Mouse (Mus musculus) frontal cortex, postnatal 10 days (tissue): Measurements from ENCODE around the gene Tmem41b.

Source experiments
- DNase-seq, 2 experiments: peaks; one replicate each; pipeline ENCODE4 v3.0.0; 2022; ENCODE audit warnings: low spot score in 2 of 2, mixed read lengths in 1 of 2

Gene Tmem41b

DNA sequence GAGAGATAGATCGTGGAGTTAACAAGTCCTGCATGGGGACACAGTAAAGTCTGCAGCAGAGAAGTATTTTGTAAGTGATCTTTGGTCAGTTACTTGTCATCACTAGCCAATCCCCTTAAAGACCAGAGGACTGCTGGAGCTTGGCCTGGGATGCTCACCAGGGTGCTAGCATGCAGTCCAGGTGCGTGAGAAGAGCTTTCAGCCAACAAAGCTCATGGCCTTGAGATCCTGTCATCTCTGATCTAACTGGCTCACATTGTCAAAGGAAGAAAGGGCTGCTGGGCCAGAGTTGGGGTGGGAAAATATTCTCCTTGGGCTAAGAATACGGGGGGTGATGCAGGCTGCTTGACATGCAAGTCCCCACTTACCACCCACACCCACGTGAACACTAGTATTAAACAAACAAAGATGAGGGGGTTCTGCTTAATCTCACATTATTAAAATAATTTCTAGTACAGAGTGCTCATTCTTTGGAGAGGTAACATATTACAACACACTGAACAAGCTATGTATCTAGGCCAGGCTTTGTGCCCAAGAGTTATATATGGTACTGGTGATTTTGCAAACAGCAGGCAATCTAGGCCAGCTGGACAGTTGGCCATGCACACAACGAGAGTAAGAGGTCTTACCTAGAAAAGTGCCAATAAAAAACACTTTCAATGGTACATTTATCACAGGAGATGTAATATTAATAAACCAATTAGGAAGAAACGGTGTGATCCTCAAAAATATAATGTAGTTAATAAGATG, 10.6 kb downstream of the Tmem41b start:
- DNase-seq, result no peak

DNA sequence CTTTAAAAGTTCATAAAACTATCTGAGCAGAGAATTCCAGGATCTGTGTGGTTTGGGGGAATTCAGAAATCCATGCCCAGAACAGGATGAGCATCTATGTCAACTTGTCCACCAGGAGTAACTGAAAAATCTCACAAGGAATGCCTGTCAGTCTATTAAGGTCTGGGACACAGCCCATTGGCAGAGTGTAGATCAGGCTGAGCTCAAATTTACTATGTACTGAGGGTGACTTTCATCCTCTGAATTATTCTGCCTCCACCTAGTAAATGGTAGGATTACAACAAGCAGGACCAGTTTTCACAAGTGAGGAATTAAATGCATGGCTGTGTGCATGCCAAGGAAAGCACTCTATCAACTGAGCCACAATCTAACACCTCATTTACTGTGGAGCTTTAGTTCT, 17.2 kb downstream of the Tmem41b start:
- no peak for DNase-seq

DNA sequence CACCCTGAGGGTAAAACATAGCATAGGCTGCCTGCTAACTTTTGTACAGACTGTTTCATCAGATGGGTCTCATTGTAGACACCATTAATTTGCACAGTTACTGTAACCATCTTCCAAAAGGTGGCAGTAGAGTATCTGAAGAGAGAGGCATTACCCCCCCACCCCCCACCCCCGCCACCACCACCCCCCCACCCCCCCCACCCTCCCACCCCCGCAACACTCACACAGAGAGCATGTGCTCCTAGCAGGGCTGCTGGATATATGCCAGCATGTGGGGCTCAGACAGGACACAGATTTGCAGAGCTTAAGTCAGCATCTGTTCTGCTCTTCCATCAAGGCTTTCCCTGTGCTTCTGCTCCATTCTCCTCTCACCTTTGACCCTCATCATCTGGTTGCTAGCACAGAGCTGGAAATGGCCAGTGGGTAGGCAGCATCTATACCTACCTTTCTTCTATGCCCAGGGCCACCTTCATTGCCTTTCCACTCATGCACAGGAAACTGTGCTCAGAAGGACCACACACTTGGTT, 17.7 kb downstream of the Tmem41b start:
- DNase-seq, result peak; percentile 48 to 55

DNA sequence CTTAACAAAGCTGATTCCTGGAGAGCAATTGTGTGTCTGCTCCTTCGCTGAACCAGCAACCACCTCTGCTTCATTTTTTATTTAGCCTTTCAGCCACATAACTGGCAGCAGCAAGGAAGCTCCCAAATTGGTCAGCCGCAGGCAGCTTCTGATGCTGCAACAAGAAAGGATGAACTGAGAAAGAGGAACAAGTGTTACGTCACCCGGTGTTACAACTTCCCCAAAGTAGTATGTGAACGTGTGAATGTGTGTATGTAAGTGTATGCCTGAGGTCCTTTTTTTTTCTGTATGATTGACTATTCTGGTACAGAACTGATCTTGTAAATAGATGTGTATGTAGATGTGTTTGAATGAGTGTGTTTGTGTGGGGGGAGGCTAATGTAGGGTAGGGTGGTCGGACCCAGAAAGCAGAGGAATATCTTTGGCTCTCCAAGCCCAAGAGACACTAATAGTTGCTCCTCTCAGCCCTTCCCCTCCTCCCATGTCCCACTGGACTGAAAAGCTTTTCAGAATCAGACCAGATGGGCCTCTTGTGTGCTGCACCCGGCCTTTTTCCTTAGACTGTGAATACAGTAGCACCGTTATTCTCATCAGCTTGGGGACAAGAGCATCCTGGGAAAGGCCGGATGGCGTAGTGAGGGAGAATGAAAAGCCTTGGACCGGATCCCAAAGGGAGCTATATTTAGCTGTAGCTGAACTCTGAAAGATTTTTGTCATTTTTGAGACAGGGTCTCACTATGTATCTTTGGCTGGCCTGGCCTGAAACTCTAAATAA, 18.7 kb downstream of the Tmem41b start:
- DNase-seq, result peak; percentile 43 to 53

DNA sequence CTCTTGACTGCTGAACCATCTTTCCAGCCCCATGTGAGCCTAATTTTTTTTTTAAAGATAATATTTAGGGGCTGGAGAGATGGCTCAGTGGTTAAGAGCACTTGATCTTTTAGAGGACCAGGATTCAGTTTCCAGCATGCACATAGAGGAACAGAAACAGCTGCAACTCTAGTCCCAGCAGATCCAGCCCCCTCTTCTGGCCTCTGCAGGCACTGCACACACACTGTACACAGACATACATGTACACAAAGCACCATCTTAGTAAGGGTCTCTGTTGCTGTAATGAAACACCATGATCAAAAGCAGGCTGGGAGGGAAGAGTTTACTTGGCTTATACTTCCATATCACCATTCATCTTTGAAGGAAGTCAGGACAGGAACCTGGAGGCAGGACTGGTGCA, 21.1 kb downstream of the Tmem41b start:
- no peak for DNase-seq

DNA sequence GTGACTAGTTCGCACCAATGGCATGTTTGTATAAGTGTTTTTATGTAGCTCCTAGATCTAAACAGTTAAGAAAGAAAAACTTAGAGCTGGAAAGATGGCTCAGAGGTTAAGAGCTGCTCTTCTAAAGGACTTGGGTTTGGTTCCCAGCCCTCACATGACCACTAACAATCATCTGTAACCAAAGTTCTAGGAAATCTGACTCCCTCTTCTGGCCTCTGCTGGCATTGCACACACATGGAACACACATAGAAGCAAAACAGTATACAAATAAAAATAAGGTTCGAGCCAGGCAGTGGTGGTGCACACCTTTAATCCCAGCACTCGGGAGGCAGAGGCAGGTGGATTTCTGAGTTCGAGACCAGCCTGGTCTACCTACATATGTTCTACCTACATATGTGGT, 23.0 kb downstream of the Tmem41b start:
- no peak for DNase-seq

DNA sequence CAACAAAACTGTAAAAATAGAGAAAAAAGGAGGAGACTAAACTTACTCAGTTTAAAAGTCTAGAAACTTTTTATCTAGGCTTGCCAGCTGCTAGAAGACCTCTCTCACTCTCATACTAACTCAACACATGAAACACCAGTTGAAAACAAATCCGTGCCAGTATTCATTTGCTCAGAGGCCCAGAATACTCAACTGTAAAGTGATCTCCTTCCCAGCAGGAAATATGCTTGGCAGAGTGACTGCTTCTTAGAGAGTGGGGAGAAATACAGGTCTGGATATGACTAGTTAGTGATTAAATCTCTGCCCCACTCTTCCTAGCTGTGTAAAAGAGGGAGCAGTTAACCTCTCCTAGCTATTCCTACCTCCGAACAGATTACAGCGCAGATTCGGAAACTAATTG, 24.1 kb downstream of the Tmem41b start:
- DNase-seq, result no peak

DNA sequence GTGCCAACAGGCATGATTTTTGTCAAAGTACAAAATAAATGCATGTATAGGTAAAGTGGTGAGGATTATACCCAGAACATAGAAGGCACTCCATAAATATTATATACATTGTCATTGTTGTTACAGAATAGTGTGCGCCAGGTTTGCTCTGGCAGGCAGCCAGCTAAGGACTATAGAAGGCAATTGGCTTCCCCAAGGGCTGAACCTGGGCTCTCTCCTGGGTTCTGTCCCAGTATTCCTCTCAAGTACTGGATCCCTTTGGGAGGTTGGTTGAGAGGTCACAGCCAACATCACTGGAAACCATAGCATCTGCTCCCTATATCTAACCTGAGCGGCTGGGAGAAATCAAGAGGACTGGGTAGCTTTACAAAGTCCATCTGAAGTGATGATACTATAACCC, 25.2 kb downstream of the Tmem41b start:
- DNase-seq, result no peak

DNA sequence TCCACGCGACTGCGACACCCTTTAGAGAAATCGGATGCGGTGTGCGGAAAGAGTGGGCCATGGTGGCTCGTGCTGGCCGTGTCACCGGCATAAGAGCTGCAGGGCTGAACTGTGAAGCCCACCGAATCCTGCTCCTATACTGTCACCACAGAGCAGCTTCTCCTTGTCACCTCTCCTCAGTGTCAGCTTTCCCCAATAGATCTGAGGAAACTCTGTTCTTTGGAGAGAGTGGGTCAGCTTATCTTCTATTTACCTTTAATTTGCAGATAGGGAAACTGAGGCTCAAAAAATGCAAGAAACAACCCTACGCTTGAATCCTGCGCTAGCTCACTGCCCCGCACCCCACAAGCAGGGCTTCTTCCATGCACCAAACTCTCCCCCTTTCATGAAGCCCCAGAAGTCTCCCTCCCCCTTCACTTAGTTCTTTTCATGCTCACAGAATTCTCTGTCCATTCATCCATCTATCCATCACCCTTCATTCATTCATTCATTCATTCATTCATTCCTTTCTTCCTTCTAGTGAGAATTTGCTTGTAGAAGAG, 26.0 kb downstream of the Tmem41b start:
- DNase-seq, result no peak

DNA sequence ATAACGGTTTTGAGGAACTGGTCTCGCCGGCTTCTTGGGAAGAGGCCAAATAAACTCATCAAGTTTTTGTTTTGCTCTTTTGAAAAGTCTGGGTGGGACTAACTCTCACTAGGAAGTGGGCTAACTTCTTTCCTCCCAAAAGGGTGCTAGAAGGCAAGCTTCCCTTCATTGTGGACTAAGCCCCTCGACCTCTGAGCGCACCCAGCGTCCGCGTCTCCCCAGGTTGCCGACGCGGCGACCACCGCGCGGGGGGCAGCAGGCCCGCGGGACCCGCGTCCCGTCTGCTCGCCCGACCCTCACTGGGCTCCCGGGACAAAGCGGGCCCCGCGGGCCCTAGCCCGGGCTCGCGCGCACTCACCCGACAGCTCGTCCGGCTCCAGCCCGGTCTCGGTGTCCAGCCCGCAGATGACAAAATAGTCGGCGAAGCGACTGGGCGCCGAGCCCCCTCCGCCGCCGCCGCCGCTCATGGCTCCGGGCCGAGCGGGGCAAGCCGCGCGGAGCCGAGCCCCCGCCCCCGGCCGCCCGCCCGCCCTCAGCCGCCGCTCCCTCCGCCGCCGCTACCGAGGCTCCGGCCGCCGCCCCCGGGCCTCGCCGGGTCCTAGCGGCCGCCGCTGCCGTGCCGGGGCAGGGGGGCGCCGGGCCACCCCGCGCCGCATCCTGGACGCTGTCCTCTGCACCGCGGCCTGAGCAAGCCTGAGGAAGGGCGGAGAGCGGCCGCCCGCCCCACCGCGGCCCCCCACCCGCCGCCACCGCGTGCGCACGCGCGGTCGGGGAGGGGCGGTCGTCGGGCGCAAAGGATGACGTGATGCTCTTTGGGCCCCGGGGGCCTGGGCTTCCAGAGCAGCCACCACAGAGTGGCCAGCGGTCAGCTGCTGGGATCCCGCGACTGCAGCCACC, 26.8 kb downstream of the Tmem41b start, which contains the start of gene Dennd5a:
Gene Dennd5a (minus strand): TSS at position 755 of the 897 bp plus-strand sequence.
- peak; percentile 69 to 79 for DNase-seq

DNA sequence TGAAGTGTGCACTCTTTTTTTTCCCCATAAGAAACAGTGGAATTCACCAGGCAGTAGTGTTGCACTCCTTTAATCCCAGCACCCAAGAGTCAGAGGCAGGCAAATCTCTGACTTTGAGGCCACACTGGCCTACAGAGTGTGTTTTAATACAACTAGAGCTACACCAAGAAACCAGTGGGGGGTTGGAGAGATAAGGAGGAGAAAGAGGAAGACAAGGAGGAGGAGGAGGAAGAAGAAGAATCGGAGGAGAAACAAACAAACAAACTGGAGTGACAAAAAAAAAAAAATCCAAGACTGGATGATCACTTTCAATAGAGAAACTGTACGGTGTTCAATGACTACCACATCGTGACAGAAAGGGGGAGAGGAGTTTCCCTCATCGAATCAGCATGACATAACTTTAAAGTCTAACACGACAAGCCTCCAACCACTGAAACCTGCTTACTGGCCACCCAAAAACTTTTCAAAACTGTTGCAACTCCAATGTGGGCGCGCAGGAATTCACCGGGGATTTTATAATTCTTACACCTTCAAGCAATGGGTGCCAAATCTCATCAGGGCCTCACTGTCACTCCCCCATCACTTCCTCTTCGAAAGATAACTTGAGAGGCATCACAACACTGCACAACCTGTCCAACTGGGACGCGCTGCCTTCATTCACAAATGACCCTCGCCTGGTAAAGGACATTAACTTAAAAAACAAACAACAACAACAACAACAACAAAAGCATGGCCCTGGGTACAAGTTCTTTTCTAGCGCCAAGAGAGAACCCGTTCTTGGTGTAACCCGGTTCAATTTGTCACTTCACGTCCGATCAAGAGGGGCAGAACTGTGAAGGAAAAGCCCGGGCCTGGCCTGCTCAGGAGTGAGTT, 27.6 kb downstream of the Tmem41b start:
- DNase-seq, result peak in 1 of 2 experiments; percentile 18

DNA sequence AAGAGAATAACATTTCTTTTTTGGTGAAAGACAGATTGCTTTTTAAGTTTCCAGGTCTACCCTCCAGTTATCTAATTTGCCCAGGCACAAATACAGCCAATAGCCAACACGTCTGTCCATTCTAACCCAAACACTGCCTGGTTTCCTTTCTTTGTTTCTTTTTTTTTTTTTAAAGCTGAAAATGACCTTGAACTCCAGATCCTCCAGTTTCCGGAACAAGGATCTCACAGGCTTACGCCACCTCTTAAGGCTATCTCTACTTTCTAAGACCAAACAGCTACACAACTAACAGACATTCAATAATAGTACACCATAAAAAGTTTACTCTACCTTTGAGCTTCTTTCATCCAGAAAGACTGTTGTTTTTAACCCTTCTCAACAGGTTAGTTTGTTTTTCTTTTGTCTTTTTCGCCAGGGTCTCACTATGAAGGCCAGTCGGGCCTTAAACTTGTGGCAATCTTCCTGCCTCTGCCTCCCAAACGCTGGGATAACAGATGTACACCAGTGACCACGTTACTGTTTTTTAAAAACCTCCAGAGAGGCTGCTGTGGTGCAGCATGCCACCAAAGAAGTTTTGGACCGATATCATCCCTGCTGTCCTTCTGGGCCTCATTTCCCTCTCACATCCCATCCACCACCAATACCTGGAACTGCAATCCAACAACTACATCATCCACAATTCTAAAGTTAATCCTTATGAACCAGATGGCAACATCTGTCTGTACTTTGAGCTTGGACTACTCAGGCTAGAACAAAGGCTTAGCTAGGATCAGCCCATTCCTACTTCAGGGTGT, 28.5 kb downstream of the Tmem41b start:
- no peak for DNase-seq

DNA sequence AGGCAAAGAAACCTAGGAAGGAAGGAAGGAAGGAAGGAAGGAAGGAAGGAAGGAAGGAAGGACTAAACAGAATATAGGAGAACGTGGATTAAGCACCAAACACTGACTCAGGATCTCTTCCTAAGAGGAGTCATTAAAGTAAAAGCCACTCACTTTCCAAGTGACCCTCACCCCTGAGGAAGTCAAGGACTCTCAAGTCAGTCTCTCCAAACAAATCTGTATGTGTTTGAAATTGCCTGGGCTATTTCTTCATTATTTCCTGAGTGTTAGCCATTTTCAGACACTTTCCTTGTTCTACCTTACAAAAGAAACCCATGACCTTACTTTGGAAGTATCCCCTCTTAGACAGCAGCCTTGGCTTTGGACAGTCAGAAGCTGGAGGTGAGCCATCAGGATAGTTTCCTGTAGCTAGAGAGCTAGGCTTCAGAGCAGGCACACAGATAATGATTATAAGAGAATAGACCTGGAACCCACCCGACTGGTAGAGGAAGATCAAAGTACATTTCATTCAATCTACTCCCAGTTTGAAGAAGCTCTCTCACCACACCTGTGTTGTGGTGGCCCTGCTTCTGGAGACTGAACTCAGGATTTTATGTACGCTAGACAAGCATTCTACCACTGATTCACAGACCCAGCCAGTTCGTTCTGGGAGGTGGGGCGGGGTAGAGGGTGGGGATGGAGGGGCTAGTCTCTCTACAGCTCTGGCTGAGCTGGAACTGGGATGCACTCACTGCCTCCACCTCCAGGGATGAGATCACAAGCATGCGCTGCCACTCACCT, 31.9 kb downstream of the Tmem41b start:
- no peak for DNase-seq

DNA sequence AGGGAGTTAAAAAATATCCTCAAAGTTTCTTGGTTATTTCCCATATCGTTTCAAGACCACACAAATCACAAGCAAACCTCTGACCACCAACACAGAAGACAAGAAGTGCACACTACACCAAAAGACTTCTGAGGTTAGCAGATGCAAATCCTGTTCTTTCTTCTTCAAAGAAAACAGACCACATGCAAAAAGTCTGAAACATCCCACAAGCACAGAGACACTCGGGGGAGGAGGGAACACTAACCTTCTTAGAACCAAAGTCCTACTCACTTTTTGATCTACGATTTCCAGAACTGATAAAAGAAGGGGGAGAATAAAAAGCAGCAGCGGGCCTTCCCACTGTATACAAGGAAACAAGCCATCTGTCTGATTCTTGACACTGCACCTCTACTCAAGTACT, 35.4 kb downstream of the Tmem41b start:
- DNase-seq, result no peak

DNA sequence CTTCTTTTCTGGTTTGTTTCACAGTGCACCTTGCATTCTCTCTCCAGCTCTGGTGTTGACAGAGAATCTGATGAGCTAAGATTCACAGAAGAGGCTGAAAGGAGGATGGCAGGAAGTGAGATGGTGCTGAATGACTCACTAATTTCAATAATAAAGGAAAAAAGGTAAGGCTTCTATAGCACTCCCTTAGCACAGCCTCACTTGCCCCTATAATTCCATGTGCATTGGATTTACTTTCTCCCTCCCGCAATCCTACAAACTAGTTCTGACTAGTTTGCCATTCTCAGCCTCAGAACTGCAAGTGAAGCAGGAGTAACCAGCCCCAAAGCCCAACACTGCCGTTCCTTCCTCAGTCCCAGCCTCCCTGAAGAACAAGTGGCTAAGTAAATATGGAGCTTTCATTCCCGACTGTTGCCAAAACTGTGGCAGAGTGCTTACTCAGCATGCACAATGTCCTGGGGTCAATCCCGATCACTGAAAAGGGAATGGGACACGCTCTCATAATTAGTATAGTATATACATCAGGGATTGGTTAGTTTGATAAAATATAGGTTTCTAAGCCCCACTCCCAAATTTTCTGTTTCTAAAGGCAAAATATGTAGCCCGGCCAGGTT, 42.2 kb downstream of the Tmem41b start:
- no peak for DNase-seq

DNA sequence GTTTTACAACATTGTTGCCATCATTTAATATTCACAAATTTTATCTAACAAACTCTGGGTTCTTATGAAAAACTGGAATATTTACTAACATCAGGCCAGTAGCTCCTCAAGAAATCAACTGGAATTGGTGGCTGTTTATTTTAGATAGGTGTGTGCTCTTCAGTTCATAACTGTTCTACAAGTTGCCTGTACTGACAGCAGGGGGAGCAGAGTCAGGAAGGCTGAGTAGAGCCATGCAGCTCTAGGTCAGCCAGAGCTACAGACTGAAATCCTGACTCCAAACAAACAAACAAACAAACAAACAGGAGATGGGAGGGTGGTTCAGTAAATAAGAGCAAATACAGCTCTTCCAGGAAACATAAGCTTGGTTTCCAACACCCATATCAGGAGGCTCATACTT, 57.1 kb downstream of the Tmem41b start:
- DNase-seq, result no peak

DNA sequence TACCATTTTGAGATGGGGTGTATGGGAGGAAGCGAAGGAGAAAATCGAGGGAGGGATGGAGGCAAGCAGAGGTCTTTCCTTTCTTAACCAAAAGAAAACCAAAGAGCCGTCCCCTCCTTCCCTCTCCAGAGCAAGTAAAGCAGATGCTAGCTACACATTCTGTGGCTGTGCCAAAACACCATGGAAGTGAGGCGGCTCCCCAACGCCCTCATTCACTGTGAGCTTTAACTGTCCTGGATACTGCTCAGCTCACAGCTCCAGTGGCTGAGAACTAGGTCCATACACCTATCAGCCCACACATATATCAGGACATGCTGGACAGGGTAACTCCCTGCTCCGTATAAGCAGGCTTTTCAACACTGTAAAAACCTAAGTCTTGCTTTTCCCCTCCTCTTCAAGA, 58.4 kb downstream of the Tmem41b start:
- no peak for DNase-seq

DNA sequence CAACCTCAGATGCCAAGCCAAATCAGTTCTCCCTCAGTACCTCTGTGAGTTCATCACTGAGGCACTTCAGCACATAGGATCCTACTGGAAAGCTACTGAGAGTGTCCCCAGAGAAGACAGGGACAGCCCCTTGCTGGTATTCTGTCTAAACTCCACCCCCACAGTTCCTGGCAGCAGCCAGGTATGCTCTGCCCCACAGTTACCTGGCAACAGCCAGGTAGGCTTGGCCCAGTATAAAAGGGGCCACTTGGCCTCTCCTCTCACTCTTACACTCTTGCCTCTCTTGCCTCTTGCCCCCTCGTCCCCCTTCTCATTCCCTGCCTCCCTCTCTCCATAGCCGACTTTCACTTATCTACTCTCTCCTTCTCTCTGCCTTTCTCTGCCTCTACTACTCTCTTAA, 61.8 kb downstream of the Tmem41b start:
- DNase-seq, result no peak

DNA sequence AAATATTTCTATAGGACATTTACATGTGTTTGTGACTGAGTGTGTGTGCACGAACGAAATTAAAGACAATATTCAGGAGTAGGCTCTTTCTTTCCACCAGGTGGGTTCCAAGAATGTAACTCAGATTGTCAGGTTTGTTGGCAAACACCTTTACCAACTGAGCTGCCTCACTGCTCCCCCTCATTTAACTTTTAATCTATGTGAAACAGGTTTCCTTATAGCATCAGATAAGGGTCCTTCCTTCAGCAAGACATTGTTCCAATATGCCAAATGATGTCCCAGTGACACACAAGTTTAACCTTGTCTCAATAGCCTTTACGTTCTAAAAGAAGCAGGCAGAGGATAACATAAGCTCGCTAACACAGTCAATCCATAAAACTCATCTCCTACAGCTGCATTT, 63.8 kb downstream of the Tmem41b start:
- no peak for DNase-seq
